Mouse (Mus musculus): ENCODE measurements around the gene 2300009A05Rik. TPM values are rescaled to one million over a fixed set of nuclear protein-coding genes. Genes with fewer than 3 reads are reported as not detected.

The 2300009A05Rik gene
- total RNA-seq, 2 experiments from 2014 or later, result 0.43 TPM; not detected in 1

DNA sequence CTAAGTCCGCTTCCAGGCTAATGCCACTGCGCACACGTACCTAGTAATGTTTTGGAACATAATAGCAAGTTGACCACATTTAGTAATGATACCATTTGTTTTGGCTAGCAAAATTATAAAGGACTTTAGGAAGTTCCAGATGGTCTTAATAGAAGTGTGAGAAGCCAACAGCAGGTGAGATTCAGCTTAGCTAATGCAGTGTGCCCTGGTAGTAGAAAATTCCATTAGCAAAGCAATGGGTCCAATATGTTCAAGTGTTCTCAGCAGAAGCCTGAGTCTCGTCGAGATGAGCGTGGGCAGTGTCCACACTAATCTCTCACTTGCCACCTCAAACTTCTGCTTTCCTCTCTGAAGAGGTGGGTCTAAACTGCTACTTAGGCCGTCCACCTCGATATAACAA, 49.0 kb downstream of the 2300009A05Rik start:
- ATAC-seq (replicated peaks; ENCODE audit: low FRiP score, poor library complexity, severe bottlenecking), result no peak

DNA sequence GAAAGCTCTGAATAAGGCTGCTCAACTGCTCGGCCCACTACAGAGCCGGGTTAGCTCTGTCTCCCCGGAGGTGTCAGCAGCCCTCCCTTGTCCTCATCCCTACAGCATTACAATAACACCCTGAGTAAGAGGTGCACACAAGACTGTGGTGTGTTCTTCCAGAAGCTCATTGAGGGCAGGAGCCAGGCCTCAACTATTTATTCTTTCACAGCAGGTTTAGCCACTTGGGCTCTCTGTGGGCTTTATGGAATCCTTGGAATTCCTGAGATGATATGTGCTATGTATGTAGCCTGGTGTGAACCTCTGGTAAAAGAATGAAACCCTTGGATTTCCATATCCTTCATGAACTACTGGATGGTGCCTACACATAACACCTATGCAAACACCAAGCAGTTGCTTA, 49.8 kb downstream of the 2300009A05Rik start:
- ATAC-seq (replicated peaks; ENCODE audit: low FRiP score, poor library complexity, severe bottlenecking), result no peak

DNA sequence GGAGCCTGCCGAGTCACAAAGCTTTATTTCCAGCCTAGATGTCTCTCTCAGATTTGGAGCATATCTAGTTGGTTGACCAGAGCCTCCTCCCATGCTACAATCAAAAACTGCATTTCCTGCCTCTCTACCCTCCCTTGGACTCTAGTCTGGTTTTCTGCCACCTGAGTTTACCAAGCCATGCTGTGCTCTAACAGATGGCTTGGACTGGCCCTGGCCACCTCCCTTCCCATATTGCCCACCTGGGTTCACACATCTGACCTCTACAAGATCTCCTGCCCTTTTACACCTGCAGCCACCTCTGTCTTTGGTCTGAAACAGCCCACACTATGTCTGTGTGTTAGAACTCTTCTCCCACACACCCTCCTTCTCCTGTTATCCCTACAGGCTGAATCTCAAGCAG, 50.9 kb downstream of the 2300009A05Rik start:
- ATAC-seq (replicated peaks; ENCODE audit: low FRiP score, poor library complexity, severe bottlenecking), result no peak

DNA sequence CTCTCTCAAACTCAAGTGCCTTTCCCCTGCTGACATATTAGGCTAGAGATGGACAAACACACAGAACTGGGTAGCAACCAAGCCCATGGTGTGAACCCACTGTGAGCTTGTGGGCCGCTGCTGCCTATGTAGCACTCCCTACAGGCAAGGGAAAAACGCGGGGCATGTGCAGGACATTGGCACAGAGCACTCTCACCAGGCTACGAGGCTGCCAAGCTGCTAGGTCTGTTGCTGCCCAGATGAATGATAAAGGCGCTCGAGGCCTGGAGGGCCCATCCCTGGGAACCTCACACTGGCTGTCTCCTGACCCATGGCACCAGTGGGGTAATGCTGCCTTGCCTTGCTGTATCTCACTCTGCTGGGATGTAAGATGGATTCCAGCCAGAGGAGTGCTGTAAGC, 53.0 kb downstream of the 2300009A05Rik start:
- 0 out of 2 replicates have a peak, but pooled peaks have one; percentile 20 for ATAC-seq (replicated peaks; ENCODE audit: low FRiP score, poor library complexity, severe bottlenecking)

Other genes starting within 250 kb of the 2300009A05Rik start
- gene Map2k5, start 21.3 kb downstream of the 2300009A05Rik start, total RNA-seq (2015; ENCODE audit: low replicate concordance), result 3.1 and 8.2 TPM in 2 replicates
- 4.6 and 6.8 TPM in 2 replicates for gene Map2k5, start 21.3 kb downstream of the 2300009A05Rik start, total RNA-seq (2017; ENCODE audit: low replicate concordance)
- gene Iqch, start 203.2 kb upstream of the 2300009A05Rik start, total RNA-seq (2015; ENCODE audit: low replicate concordance), result not detected in 2 replicates
- 0.28 TPM in 1 of 2 replicates, not detected in the other for gene Iqch, start 203.2 kb upstream of the 2300009A05Rik start, total RNA-seq (2017; ENCODE audit: low replicate concordance)
- 6.3 and 15.9 TPM in 2 replicates for gene Aagab, start 203.4 kb upstream of the 2300009A05Rik start, total RNA-seq (2015; ENCODE audit: low replicate concordance)
- gene Aagab, start 203.4 kb upstream of the 2300009A05Rik start, total RNA-seq (2017; ENCODE audit: low replicate concordance), result 9.9 and 17.7 TPM in 2 replicates